Mouse (Mus musculus): ENCODE measurements around the gene Plk2.

Plk2 gene

GRCm38 (mm10) chr13:110406152-110406551 lies 11.3 kb downstream of the Plk2 start:
- DNase-seq (ENCODE audit: low read depth, low spot score), result no peak

- no peak for DNase-seq (ENCODE audit: low read depth, low spot score)
These were observed 17.8 kb downstream of the Plk2 start for GRCm38 (mm10) chr13:110412572-110413209.

- no peak for DNase-seq (ENCODE audit: low read depth, low spot score)
These were observed 23.8 kb downstream of the Plk2 start for GRCm38 (mm10) chr13:110418656-110419055.

- DNase-seq (ENCODE audit: low read depth, low spot score), result no peak
These were observed 24.8 kb downstream of the Plk2 start for GRCm38 (mm10) chr13:110419640-110420039.

DNA sequence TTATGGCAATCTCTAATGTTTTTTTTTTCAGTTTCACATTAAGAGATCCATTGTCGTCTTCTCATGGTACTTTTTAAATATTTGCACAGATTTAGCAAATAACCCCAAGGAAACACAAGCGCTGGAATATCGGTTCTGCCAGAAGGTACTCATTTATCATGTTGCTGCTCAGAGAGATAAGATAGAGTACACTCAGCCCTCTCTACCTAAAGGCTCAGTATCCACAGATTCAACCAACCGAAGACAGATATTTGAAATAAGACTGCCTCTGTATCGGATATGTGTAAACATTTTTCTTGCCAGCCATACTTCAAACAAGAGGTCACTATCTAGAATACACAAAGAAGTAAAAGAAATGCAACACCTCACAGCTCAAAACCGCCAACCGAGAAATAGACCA lies 27.6 kb downstream of the Plk2 start:
- DNase-seq (ENCODE audit: low read depth, low spot score), result no peak

GRCm38 (mm10) chr13:110425512-110426222 lies 30.8 kb downstream of the Plk2 start:
- DNase-seq (ENCODE audit: low read depth, low spot score), result no peak

DNA sequence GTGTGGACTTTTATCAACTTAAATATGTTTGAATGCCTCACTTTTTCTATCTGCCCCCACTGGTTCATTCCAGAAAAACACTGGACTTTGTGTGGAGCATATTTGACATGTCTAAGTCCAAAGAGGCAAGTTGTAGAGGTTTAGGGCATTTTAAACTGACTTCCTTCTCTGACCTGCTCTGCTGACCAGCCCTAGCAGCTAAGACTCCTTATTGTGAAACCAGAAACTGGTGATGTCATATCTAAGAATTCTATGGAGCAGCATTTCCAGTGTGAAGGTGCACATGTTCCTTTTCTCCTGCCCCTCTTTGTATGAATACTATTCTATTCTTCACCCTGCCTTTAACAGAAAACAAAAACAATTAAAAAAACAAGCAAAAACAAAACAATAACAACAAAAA lies 36.5 kb downstream of the Plk2 start:
- DNase-seq (ENCODE audit: low read depth, low spot score), result no peak

GRCm38 (mm10) chr13:110432062-110432566 lies 37.3 kb downstream of the Plk2 start:
- DNase-seq (ENCODE audit: low read depth, low spot score), result no peak

DNA sequence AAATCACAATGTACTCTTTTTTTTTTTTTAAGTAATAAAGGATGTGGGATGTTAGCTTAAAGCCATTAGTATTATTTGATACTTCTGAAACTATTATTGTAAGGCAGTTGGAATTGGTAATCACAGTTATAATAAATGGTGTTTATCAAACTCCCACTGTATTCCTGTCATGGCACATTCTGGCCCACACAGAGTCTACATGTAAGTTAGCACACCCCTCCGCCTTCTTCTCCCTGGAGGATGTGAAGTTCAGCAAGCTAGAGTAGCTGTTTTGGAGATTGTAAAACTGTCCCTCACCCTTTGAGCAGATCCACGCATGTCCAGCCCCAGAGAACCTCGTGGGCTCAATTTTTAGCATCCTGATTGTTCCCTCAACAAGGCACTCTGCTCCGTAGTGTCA lies 37.8 kb downstream of the Plk2 start:
- DNase-seq (ENCODE audit: low read depth, low spot score), result no peak

- DNase-seq (ENCODE audit: low read depth, low spot score), result no peak
These were observed 41.8 kb downstream of the Plk2 start for GRCm38 (mm10) chr13:110436692-110437091.

GRCm38 (mm10) chr13:110438624-110439023 lies 43.8 kb downstream of the Plk2 start:
- DNase-seq (ENCODE audit: low read depth, low spot score), result no peak

DNA sequence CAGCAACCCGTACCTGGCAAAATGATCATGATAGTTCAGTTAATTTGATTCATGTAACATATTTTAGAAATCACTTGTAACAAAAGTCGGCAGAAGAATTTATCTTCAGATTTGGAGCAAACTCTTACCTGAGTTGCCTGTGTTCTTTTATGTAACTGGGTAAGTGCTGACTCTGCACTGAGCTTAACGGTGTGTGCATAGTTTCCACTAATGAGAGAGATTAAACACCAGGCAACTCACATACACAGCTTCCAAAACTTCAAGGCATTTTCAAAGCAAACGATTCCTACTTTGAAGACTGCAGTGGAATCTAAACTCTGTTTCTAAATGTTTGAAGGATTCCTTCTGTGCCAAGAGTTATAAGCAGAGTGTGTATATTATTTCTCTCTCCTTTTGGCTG lies 49.5 kb downstream of the Plk2 start:
- no peak for DNase-seq (ENCODE audit: low read depth, low spot score)

DNA sequence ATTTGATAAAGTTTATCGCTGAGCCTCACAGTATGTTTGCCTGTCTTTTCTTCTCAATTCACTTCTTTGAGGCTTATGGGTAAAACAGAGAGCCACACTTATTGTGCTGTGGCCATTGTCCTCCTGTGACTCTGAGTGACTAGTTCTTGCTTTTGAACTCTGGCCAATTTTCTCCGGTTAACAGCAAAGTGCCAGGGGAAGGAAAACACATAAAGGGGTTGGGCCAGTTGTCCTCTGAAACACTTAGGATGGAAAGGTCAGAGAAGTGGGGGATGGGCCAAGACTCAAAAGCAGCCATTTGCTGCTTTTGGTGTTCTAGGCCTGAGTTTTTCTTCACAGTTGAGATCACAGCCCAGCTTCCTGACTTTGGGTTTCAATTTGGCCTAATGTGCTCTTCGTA lies 50.0 kb downstream of the Plk2 start:
- no peak for DNase-seq (ENCODE audit: low read depth, low spot score)

- DNase-seq (ENCODE audit: low read depth, low spot score), result no peak
These were observed 51.6 kb downstream of the Plk2 start for GRCm38 (mm10) chr13:110446434-110446833.

DNA sequence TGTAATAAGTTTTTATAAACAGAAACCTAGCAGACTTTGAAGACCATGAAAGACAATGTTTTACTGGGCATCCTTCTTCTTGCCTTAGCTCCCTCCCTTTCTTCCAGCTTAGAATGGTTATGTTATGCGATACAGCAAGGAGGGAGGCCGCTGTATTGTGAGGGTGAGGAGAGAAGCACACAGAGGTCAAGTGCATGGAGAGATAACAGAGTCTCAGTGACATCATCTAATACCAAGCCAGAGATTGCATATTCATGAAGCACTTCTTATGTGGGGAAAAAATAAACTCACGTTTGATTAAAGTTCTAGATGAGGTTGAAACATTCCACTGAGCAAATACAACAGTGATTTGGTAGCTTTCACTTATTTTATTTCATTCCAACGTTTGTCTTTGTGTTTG lies 55.2 kb downstream of the Plk2 start:
- DNase-seq (ENCODE audit: low read depth, low spot score), result no peak
